Mouse (Mus musculus): ENCODE measurements around the gene Egfr. TPM values are rescaled to one million over a fixed set of nuclear protein-coding genes. Genes with fewer than 3 reads are reported as not detected.

The Egfr gene
- polyA plus RNA-seq, 1 experiment from 2014 or later: 4.3 TPM

GRCm38 (mm10) chr11:16907517-16908129 is 155.6 kb downstream of the Egfr start:
- DNase-seq (ENCODE audit: low spot score) (no peak), ATAC-seq (replicated peaks; ENCODE audit: low FRiP score) (no peak)
- Histone ChIP-seq H3K27me3 (ENCODE audit: control insufficient read depth, insufficient read depth, low read length) (no peaks in the 10 kb centered on the region), H3K4me1 (replicated peaks; ENCODE audit: control insufficient read depth, insufficient read depth, low read length) (no peaks in the 10 kb centered on the region), H3K27ac (ENCODE audit: low read depth, low read length) (no peak overlapping the region), H3K36me3 (ENCODE audit: control insufficient read depth, insufficient read depth, low read length) (no peaks in the 10 kb centered on the region), H3K9me3 (ENCODE audit: control insufficient read depth, low read length) (no peaks in the 10 kb centered on the region), H3K4me2 (ENCODE audit: low read depth, low read length, severe bottlenecking) (no peak overlapping the region), H3K4me3 (ENCODE audit: low read depth, low read length) (no peak overlapping the region), H3K9ac (ENCODE audit: low read length) (no peak overlapping the region)
- WGBS: 100% methylated on average over 1 of the region's 1 CpGs

GRCm38 (mm10) chr11:16914756-16915155 is 162.8 kb downstream of the Egfr start:
- Histone ChIP-seq H3K4me2 (ENCODE audit: low read depth, low read length, severe bottlenecking) (no peak overlapping the region), H3K9ac (ENCODE audit: low read length) (no peak overlapping the region), H3K36me3 (ENCODE audit: control insufficient read depth, insufficient read depth, low read length) (no peaks in the 10 kb centered on the region), H3K4me1 (replicated peaks; ENCODE audit: control insufficient read depth, insufficient read depth, low read length) (no peaks in the 10 kb centered on the region), H3K27me3 (ENCODE audit: control insufficient read depth, insufficient read depth, low read length) (no peaks in the 10 kb centered on the region), H3K9me3 (ENCODE audit: control insufficient read depth, low read length) (no peaks in the 10 kb centered on the region), H3K27ac (ENCODE audit: low read depth, low read length) (no peak overlapping the region), H3K4me3 (ENCODE audit: low read depth, low read length) (no peak overlapping the region)
- ATAC-seq (replicated peaks; ENCODE audit: low FRiP score): no peak
- no peak for DNase-seq (ENCODE audit: low spot score)
- 72% methylated on average over 3 of the region's 3 CpGs for WGBS

- no peaks in the 10 kb centered on the region for H3K9me3 ChIP-seq (ENCODE audit: control insufficient read depth, low read length)
- H3K36me3 ChIP-seq (ENCODE audit: control insufficient read depth, insufficient read depth, low read length): no peaks in the 10 kb centered on the region
- H3K9ac ChIP-seq (ENCODE audit: low read length): no peak overlapping the region
- no peaks in the 10 kb centered on the region for H3K27me3 ChIP-seq (ENCODE audit: control insufficient read depth, insufficient read depth, low read length)
- no peaks in the 10 kb centered on the region for H3K4me1 ChIP-seq (replicated peaks; ENCODE audit: control insufficient read depth, insufficient read depth, low read length)
- DNase-seq (ENCODE audit: low spot score) (no peak), ATAC-seq (replicated peaks; ENCODE audit: low FRiP score) (no peak)
- H3K27ac ChIP-seq (ENCODE audit: low read depth, low read length): no peak overlapping the region
- no peak overlapping the region for H3K4me3 ChIP-seq (ENCODE audit: low read depth, low read length)
- H3K4me2 ChIP-seq (ENCODE audit: low read depth, low read length, severe bottlenecking): no peak overlapping the region
- WGBS: 69% methylated on average over 5 of the region's 5 CpGs
Observed at GRCm38 (mm10) chr11:16915850-16916249, 163.8 kb downstream of the Egfr start.

GRCm38 (mm10) chr11:16917512-16917911 is 165.5 kb downstream of the Egfr start:
- WGBS: 98% methylated on average over 2 of the region's 2 CpGs

GRCm38 (mm10) chr11:16932159-16932558 is 180.2 kb downstream of the Egfr start:
- Histone ChIP-seq H3K9ac (ENCODE audit: low read length) (no peak overlapping the region), H3K4me1 (replicated peaks; ENCODE audit: control insufficient read depth, insufficient read depth, low read length) (no peaks in the 10 kb centered on the region), H3K27ac (ENCODE audit: low read depth, low read length) (no peak overlapping the region), H3K4me2 (ENCODE audit: low read depth, low read length, severe bottlenecking) (no peak overlapping the region), H3K27me3 (ENCODE audit: control insufficient read depth, insufficient read depth, low read length) (no peaks in the 10 kb centered on the region), H3K36me3 (ENCODE audit: control insufficient read depth, insufficient read depth, low read length) (no peaks in the 10 kb centered on the region), H3K9me3 (ENCODE audit: control insufficient read depth, low read length) (no peaks in the 10 kb centered on the region), H3K4me3 (ENCODE audit: low read depth, low read length) (no peak overlapping the region)
- WGBS: 90% methylated on average over 3 of the region's 3 CpGs
- ATAC-seq (replicated peaks; ENCODE audit: low FRiP score): no peak
- no peak for DNase-seq (ENCODE audit: low spot score)

More at GRCm38 (mm10) chr11:16917512-16917911, 165.5 kb downstream of the Egfr start:
- no peak overlapping the region for H3K27ac ChIP-seq (ENCODE audit: low read depth, low read length)
- no peaks in the 10 kb centered on the region for H3K27me3 ChIP-seq (ENCODE audit: control insufficient read depth, insufficient read depth, low read length)
- no peak overlapping the region for H3K4me3 ChIP-seq (ENCODE audit: low read depth, low read length)
- no peak for DNase-seq (ENCODE audit: low spot score)
- H3K36me3 ChIP-seq (ENCODE audit: control insufficient read depth, insufficient read depth, low read length): no peaks in the 10 kb centered on the region
- no peaks in the 10 kb centered on the region for H3K9me3 ChIP-seq (ENCODE audit: control insufficient read depth, low read length)
- H3K4me2 ChIP-seq (ENCODE audit: low read depth, low read length, severe bottlenecking): no peak overlapping the region
- no peaks in the 10 kb centered on the region for H3K4me1 ChIP-seq (replicated peaks; ENCODE audit: control insufficient read depth, insufficient read depth, low read length)
- H3K9ac ChIP-seq (ENCODE audit: low read length): no peak overlapping the region
- ATAC-seq (replicated peaks; ENCODE audit: low FRiP score): no peak

- ATAC-seq (replicated peaks; ENCODE audit: low FRiP score) (no peak), DNase-seq (ENCODE audit: low spot score) (no peak)
- H3K9ac ChIP-seq (ENCODE audit: low read length): no peak overlapping the region
- H3K36me3 ChIP-seq (ENCODE audit: control insufficient read depth, insufficient read depth, low read length): no peaks in the 10 kb centered on the region
- 67% methylated on average over 6 of the region's 6 CpGs for WGBS
- no peak overlapping the region for H3K4me2 ChIP-seq (ENCODE audit: low read depth, low read length, severe bottlenecking)
- H3K9me3 ChIP-seq (ENCODE audit: control insufficient read depth, low read length): no peaks in the 10 kb centered on the region
- H3K4me1 ChIP-seq (replicated peaks; ENCODE audit: control insufficient read depth, insufficient read depth, low read length): no peaks in the 10 kb centered on the region
- no peaks in the 10 kb centered on the region for H3K27me3 ChIP-seq (ENCODE audit: control insufficient read depth, insufficient read depth, low read length)
- H3K27ac ChIP-seq (ENCODE audit: low read depth, low read length): no peak overlapping the region
- H3K4me3 ChIP-seq (ENCODE audit: low read depth, low read length): no peak overlapping the region
Observed at GRCm38 (mm10) chr11:16935577-16936236, 183.7 kb downstream of the Egfr start.

- ATAC-seq (replicated peaks; ENCODE audit: low FRiP score) (no peak), DNase-seq (ENCODE audit: low spot score) (no peak)
- Histone ChIP-seq H3K27ac (ENCODE audit: low read depth, low read length) (no peak overlapping the region), H3K9me3 (ENCODE audit: control insufficient read depth, low read length) (no peaks in the 10 kb centered on the region), H3K4me1 (replicated peaks; ENCODE audit: control insufficient read depth, insufficient read depth, low read length) (no peaks in the 10 kb centered on the region), H3K27me3 (ENCODE audit: control insufficient read depth, insufficient read depth, low read length) (no peaks in the 10 kb centered on the region), H3K4me3 (ENCODE audit: low read depth, low read length) (no peak overlapping the region), H3K36me3 (ENCODE audit: control insufficient read depth, insufficient read depth, low read length) (no peaks in the 10 kb centered on the region), H3K9ac (ENCODE audit: low read length) (no peak overlapping the region), H3K4me2 (ENCODE audit: low read depth, low read length, severe bottlenecking) (no peak overlapping the region)
- WGBS: 68% methylated on average over 4 of the region's 4 CpGs
Observed at GRCm38 (mm10) chr11:16941103-16941793, 189.2 kb downstream of the Egfr start.

GRCm38 (mm10) chr11:16941973-16942452 is 190.0 kb downstream of the Egfr start:
- 79% methylated on average over 4 of the region's 4 CpGs for WGBS
- Histone ChIP-seq H3K27me3 (ENCODE audit: control insufficient read depth, insufficient read depth, low read length) (no peaks in the 10 kb centered on the region), H3K9ac (ENCODE audit: low read length) (no peak overlapping the region), H3K4me2 (ENCODE audit: low read depth, low read length, severe bottlenecking) (no peak overlapping the region), H3K4me3 (ENCODE audit: low read depth, low read length) (no peak overlapping the region), H3K36me3 (ENCODE audit: control insufficient read depth, insufficient read depth, low read length) (no peaks in the 10 kb centered on the region), H3K9me3 (ENCODE audit: control insufficient read depth, low read length) (no peaks in the 10 kb centered on the region), H3K27ac (ENCODE audit: low read depth, low read length) (no peak overlapping the region), H3K4me1 (replicated peaks; ENCODE audit: control insufficient read depth, insufficient read depth, low read length) (no peaks in the 10 kb centered on the region)
- ATAC-seq (replicated peaks; ENCODE audit: low FRiP score) (no peak), DNase-seq (ENCODE audit: low spot score) (no peak)

Measured in forebrain, embryonic 11.5 days (tissue).